Mouse (Mus musculus) frontal cortex, postnatal 10 days (tissue): ENCODE results near the gene Pigz.
"Not testable (repeated sequence)": the region's sequence is repeated elsewhere in the genome, so short reads cannot be mapped to it uniquely, and the experiment has no call there.

ENCODE experiments used
- DNase-seq, 2 experiments: peaks; one replicate each; pipeline ENCODE4 v3.0.0; 2022; ENCODE audit warnings: low spot score in 2 of 2, mixed read lengths in 1 of 2

The Pigz gene

GRCm38 (mm10) chr16:31932255-31932654 lies 1.4 kb upstream of the Pigz start:
- no peak for DNase-seq

- DNase-seq: peak; percentile 93 to 95
Observed at GRCm38 (mm10) chr16:31932840-31933697, 582 bp upstream of the Pigz start.

- DNase-seq: no peak
Observed at GRCm38 (mm10) chr16:31934550-31935010, 929 bp downstream of the Pigz start.

- peak; percentile 49 to 57 for DNase-seq
Observed at GRCm38 (mm10) chr16:31935091-31935979, 1.7 kb downstream of the Pigz start.

GRCm38 (mm10) chr16:31936568-31936967 lies 2.9 kb downstream of the Pigz start:
- no peak for DNase-seq

- no peak for DNase-seq
Observed at GRCm38 (mm10) chr16:31938856-31939255, 5.2 kb downstream of the Pigz start.

GRCm38 (mm10) chr16:31940586-31940985 lies 6.9 kb downstream of the Pigz start:
- DNase-seq: no peak

- peak; percentile 53 to 73 for DNase-seq
Observed at GRCm38 (mm10) chr16:31943980-31944379, 10.3 kb downstream of the Pigz start.

- DNase-seq: no peak
Observed at GRCm38 (mm10) chr16:31944698-31945255, 11.1 kb downstream of the Pigz start.

- DNase-seq: no peak
Observed at GRCm38 (mm10) chr16:31945372-31945771, 11.7 kb downstream of the Pigz start.

- DNase-seq: not testable (repeated sequence)
Observed at GRCm38 (mm10) chr16:31945986-31946385, 12.3 kb downstream of the Pigz start.

- no peak for DNase-seq
Observed at GRCm38 (mm10) chr16:31947333-31947732, 13.7 kb downstream of the Pigz start.

- no peak for DNase-seq
Observed at GRCm38 (mm10) chr16:31947901-31948316, 14.3 kb downstream of the Pigz start.

- DNase-seq: peak; percentile 91 to 97
Observed at GRCm38 (mm10) chr16:31948345-31948774, 14.7 kb downstream of the Pigz start, which contains the start of the genes 0610012G03Rik and Ncbp2. TSS of gene 0610012G03Rik (minus strand) at chr16:31948494. TSS of gene Ncbp2 (plus strand) at chr16:31948513.

GRCm38 (mm10) chr16:31963224-31963623 lies 29.6 kb downstream of the Pigz start:
- peak in 1 of 2 experiments; percentile 31 for DNase-seq

- no peak for DNase-seq
Observed at GRCm38 (mm10) chr16:31975258-31975657, 41.6 kb downstream of the Pigz start.

GRCm38 (mm10) chr16:31979501-31979900 lies 45.9 kb downstream of the Pigz start:
- no peak for DNase-seq

GRCm38 (mm10) chr16:31980946-31981345 lies 47.3 kb downstream of the Pigz start:
- DNase-seq: no peak

- DNase-seq: no peak
Observed at GRCm38 (mm10) chr16:31992039-31992438, 58.4 kb downstream of the Pigz start.

GRCm38 (mm10) chr16:31993195-31993594 lies 59.5 kb downstream of the Pigz start:
- DNase-seq: no peak

- DNase-seq: no peak
Observed at GRCm38 (mm10) chr16:31993946-31994345, 60.3 kb downstream of the Pigz start.
